Mouse (Mus musculus) bone marrow, adult 2 months (tissue): ENCODE measurements at regions not wholly inside any gene's neighbourhood (a gene's known extent, or its start where the extent isn't known, plus 50 kb on each side); places are given as distances from the start of the nearest gene placed in this dataset.

Experiments
- CTCF ChIP-seq: fragments of 200-500 bp; IDR thresholded peaks from 2 replicates; pipeline ENCODE4 v1.5.1; 2011; ENCODE audit warnings: low read length, control low read depth; ENCODE audit not compliant: control insufficient read depth, insufficient read depth
- POLR2A ChIP-seq: fragments of 200-500 bp; IDR thresholded peaks from 2 replicates; pipeline ENCODE4 v1.6.1; 2011; ENCODE audit warnings: low read depth, mild to moderate bottlenecking, control low read depth, low read length, borderline replicate concordance; ENCODE audit not compliant: control insufficient read depth

DNA sequence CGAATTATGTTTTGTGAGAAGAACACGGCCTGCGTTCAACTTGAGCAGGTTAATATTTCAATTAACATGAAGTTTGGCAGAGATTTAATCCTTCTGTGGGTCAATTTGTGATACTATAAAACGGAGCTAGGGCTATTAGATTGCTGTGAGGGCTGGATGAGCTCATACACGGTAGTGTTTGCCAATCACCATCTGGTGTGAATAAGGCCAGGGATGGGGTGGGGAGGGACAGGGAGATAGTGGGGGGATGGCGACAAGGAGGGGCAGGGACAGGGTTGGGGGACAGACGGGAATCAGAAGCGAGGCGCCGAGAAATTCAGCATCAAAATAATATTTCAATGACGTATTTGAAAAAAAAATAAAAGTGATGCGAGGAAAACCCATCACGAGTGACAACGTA is 107.6 kb downstream of the Kdr start:
- TF ChIP-seq CTCF (no peak), POLR2A (no peak)
